Mouse (Mus musculus): ENCODE measurements around the gene Iqgap1. TPM values are rescaled to one million over a fixed set of nuclear protein-coding genes. Genes with fewer than 3 reads are reported as not detected.

Iqgap1 gene
- polyA plus RNA-seq, 1 experiment: 31.4 TPM

DNA sequence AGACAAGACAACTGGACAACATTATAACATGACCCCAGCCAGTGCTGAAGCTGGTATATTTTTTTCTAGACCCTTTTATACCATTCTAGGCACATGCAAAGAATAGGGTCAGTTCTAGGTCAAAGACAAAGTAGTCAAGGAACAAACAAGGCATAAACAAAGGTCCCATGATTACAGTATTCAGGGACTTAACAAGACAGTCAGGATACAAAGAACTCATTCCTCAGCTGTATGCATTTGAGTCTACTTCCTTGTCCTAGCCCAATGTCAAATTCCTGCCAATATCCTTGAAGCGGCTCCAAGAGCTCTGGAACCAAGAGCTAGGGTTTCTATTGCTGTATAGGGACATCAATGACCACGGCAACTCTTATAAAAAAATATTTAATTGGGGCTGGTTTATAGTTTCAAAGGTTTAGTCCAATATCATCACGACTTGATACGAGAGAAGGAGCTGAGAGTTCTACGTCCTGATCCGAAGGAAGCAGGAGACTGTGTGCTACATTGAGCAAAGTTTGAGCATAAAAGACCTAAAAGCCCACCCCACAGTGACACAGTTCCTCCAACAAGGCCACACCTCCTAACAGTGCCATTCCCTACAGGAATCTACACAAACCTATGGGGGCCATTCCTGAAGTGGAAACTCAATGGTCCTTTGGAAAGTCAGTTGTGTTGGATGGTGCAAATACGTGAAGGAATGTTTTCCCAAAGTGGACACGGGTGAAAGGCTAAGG lies 18.3 kb upstream of the Iqgap1 start:
- no peak for TF ChIP-seq CTCF (IDR thresholded peaks at IDR 0.05; ENCODE audit: borderline replicate concordance, extremely low read depth, insufficient read depth, insufficient read length)
- no peak for TF ChIP-seq POLR2A (IDR thresholded peaks at IDR 0.05; ENCODE audit: borderline replicate concordance, extremely low read depth, insufficient read depth, insufficient read length, poor library complexity, severe bottlenecking)
- DNase-seq (ENCODE audit: low read depth): no peak

GRCm38 (mm10) chr7:80843176-80843575 lies 17.4 kb upstream of the Iqgap1 start:
- DNase-seq (ENCODE audit: low read depth): no peak
- TF ChIP-seq POLR2A (IDR thresholded peaks at IDR 0.05; ENCODE audit: borderline replicate concordance, extremely low read depth, insufficient read depth, insufficient read length, poor library complexity, severe bottlenecking): no peak
- no peak for TF ChIP-seq CTCF (IDR thresholded peaks at IDR 0.05; ENCODE audit: borderline replicate concordance, extremely low read depth, insufficient read depth, insufficient read length)

DNA sequence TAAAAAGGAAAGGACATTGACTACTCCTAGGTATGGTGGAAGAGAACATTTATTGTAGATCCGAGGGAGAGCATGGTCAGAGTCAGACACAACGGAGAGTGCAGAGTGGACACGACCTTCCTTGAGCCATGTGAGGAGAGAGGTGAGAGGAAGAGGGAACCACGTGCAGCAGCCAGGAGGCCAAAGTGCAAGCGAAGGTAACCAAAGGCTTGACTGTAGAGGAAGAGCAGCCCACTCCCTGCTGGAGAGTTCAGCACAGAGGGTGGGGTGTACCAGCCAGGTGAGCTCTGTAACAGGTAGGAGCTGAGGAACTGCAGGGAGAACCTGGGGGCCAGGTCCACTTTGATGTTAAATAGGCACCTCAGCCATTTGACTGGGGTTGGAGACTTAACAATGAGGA lies 16.4 kb upstream of the Iqgap1 start:
- TF ChIP-seq CTCF (IDR thresholded peaks at IDR 0.05; ENCODE audit: borderline replicate concordance, extremely low read depth, insufficient read depth, insufficient read length): no peak
- no peak for TF ChIP-seq POLR2A (IDR thresholded peaks at IDR 0.05; ENCODE audit: borderline replicate concordance, extremely low read depth, insufficient read depth, insufficient read length, poor library complexity, severe bottlenecking)
- no peak for DNase-seq (ENCODE audit: low read depth)

DNA sequence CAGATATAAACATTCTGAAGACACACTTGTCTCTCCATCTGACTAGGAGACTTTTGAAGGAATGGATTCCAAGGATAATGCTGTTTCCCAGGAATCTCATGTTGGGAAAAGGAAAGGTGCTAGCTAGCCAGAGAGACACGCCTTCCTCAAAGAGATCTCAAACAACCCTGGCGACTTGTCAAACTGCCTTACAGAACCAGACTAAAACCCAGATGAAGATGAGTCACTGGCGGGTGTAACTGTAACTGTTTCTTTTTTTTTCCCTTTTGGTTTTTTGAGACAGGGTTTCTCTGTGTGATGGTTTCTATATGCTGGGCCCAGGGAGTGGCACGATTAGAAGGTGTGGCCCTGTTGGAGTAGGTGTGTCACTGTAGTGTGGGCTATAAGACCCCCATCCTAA lies 15.2 kb upstream of the Iqgap1 start:
- no peak for TF ChIP-seq CTCF (IDR thresholded peaks at IDR 0.05; ENCODE audit: borderline replicate concordance, extremely low read depth, insufficient read depth, insufficient read length)
- no peak for TF ChIP-seq POLR2A (IDR thresholded peaks at IDR 0.05; ENCODE audit: borderline replicate concordance, extremely low read depth, insufficient read depth, insufficient read length, poor library complexity, severe bottlenecking)
- no peak for DNase-seq (ENCODE audit: low read depth)

- no peak for DNase-seq (ENCODE audit: low read depth)
- TF ChIP-seq POLR2A (IDR thresholded peaks at IDR 0.05; ENCODE audit: borderline replicate concordance, extremely low read depth, insufficient read depth, insufficient read length, poor library complexity, severe bottlenecking): no peak
- no peak for TF ChIP-seq CTCF (IDR thresholded peaks at IDR 0.05; ENCODE audit: borderline replicate concordance, extremely low read depth, insufficient read depth, insufficient read length)
Observed at GRCm38 (mm10) chr7:80840241-80840640, 14.5 kb upstream of the Iqgap1 start.

- TF ChIP-seq CTCF (IDR thresholded peaks at IDR 0.05; ENCODE audit: borderline replicate concordance, extremely low read depth, insufficient read depth, insufficient read length) (no peak), POLR2A (IDR thresholded peaks at IDR 0.05; ENCODE audit: borderline replicate concordance, extremely low read depth, insufficient read depth, insufficient read length, poor library complexity, severe bottlenecking) (no peak)
- no peak for DNase-seq (ENCODE audit: low read depth)
Observed at GRCm38 (mm10) chr7:80839755-80840154, 14.0 kb upstream of the Iqgap1 start.

GRCm38 (mm10) chr7:80838247-80838646 lies 12.5 kb upstream of the Iqgap1 start:
- TF ChIP-seq CTCF (IDR thresholded peaks at IDR 0.05; ENCODE audit: borderline replicate concordance, extremely low read depth, insufficient read depth, insufficient read length) (no peak), POLR2A (IDR thresholded peaks at IDR 0.05; ENCODE audit: borderline replicate concordance, extremely low read depth, insufficient read depth, insufficient read length, poor library complexity, severe bottlenecking) (no peak)
- no peak for DNase-seq (ENCODE audit: low read depth)

DNA sequence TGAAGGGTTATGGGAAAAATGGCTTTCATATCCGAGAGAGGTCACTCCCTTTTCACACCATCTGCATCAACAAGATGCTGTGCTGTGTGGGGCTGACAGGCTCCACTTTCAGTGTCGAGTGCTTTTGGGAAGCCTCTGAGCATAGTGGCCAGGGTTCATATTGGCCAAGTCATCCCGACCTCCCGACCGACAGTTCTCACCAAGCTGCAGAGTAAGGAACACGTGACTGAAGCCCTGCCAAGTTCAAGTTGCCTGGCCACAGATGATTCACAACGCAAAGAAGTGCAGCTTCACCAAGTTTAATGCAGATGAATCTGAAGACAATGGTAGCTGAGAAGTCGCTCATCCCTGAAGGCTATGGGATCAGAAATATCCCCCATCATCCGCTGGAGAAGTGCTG lies 12.0 kb upstream of the Iqgap1 start:
- TF ChIP-seq CTCF (IDR thresholded peaks at IDR 0.05; ENCODE audit: borderline replicate concordance, extremely low read depth, insufficient read depth, insufficient read length) (no peak), POLR2A (IDR thresholded peaks at IDR 0.05; ENCODE audit: borderline replicate concordance, extremely low read depth, insufficient read depth, insufficient read length, poor library complexity, severe bottlenecking) (no peak)
- no peak for DNase-seq (ENCODE audit: low read depth)

- TF ChIP-seq POLR2A (IDR thresholded peaks at IDR 0.05; ENCODE audit: borderline replicate concordance, extremely low read depth, insufficient read depth, insufficient read length, poor library complexity, severe bottlenecking) (no peak), CTCF (IDR thresholded peaks at IDR 0.05; ENCODE audit: borderline replicate concordance, extremely low read depth, insufficient read depth, insufficient read length) (no peak)
- DNase-seq (ENCODE audit: low read depth): no peak
Observed at GRCm38 (mm10) chr7:80835984-80836652, 10.3 kb upstream of the Iqgap1 start.

DNA sequence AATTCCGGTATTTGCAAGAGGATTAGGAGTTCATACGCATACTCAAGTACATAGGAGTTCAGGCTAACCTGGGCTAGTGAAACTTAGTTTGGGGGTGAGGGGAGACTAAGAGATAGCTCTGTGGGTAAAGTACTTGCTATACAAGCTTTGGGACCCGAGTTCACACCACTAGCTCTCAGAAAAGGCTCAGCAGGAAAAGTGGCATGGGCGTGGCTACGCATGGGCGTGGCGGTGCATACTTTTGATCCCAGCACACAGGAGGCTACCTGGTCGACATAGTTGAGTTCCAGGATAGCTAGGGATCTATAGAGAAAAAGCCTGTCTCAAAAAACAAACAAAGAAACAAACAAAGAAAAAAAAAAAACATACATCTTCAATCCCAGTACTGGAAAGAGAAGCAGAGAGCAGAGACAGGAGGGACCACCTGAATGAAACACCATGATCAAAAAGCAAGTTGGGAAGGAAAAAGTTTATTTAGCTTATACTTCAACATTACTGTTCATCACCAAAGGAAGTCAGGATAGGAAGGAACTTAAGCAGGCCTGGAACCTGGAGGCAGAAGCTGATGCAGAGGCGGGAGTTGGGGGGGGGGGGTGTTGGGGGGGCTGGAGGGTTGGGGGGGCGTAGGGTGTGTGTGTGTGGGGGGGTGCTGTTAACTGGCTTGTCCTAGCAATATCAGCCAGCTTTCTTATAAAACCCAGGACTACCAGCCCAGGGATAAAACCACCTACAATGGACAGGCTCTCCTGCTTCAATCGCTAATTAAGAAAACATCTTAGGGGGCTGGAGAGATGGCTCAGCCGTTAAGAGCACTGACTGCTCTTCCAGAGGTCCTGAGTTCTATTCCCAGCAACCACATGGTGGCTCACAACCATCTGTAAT lies 8.1 kb upstream of the Iqgap1 start:
- DNase-seq (ENCODE audit: low read depth): no peak
- TF ChIP-seq POLR2A (IDR thresholded peaks at IDR 0.05; ENCODE audit: borderline replicate concordance, extremely low read depth, insufficient read depth, insufficient read length, poor library complexity, severe bottlenecking) (no peak), CTCF (IDR thresholded peaks at IDR 0.05; ENCODE audit: borderline replicate concordance, extremely low read depth, insufficient read depth, insufficient read length) (no peak)

GRCm38 (mm10) chr7:80832996-80833650 lies 7.3 kb upstream of the Iqgap1 start:
- peak; percentile 90 for DNase-seq (ENCODE audit: low read depth)

Data from brain, embryonic 14.5 days (tissue).